Mouse (Mus musculus) intestine, embryonic 14.5 days (tissue): ENCODE measurements at regions not wholly inside any gene's neighbourhood (a gene's known extent, or its start where the extent isn't known, plus 50 kb on each side); places are given as distances from the start of the nearest gene placed in this dataset. TPM values are rescaled to one million over a fixed set of nuclear protein-coding genes. Genes with fewer than 3 reads are reported as not detected.

ENCODE experiments used
- microRNA-seq: library from miRNA; unstranded; fragments of <30 nt; microRNA quantifications from one replicate; pipeline ENCODE4, GENCODE M21; 2016

Small RNA genes in the stretch of these regions (microRNA-seq; reads per million reads assigned to microRNA genes)
- not detected for gene Gm24271
